Mouse (Mus musculus): ENCODE data around the gene Lrrc4b. TPM values are rescaled to one million over a fixed set of nuclear protein-coding genes. Genes with fewer than 3 reads are reported as not detected.

Gene Lrrc4b
- total RNA-seq, 1 experiment = 0.18 TPM

DNA sequence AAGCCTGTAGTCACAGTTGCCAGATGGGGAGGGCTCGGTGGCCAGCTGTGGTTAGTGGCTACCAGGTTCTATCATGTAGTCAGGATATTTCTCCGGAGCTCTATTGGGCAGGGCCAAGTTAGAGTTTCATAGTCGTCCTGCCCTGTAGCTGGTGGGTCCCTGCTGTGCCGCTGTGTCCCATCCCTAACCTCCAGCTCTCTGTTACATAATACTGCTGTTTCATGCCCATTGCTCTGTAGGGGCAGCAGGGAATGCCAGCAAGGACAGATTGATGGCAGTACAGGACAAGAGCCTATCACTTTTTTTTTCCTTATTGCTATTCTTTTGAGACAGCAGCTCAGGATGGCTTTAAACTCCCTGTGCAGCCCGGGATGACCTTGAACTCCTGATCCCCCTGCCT lies 7.0 kb downstream of the Lrrc4b start:
- Histone ChIP-seq H3K4me3 (ENCODE audit: insufficient read depth in 1 of 2, low read depth in 1 of 2, low read length in 2 of 2, poor library complexity in 1 of 2, severe bottlenecking in 1 of 2) (no peak overlapping the region), H3K9ac (ENCODE audit: insufficient read depth, low read depth, low read length, poor library complexity, severe bottlenecking) (no peak overlapping the region), H3K36me3 (ENCODE audit: control insufficient read depth, insufficient read depth, low read length, poor library complexity, severe bottlenecking) (no peaks in the 10 kb centered on the region), H3K27ac (ENCODE audit: insufficient read depth, low read depth, low read length, poor library complexity, severe bottlenecking) (no peak overlapping the region), H3K9me3 (ENCODE audit: control insufficient read depth, insufficient read depth, low read depth, low read length) (no peaks in the 10 kb centered on the region), H3K4me1 (ENCODE audit: control insufficient read depth in 2 of 2, insufficient read depth in 2 of 2, low read length in 2 of 2, poor library complexity in 1 of 2) (peaks cover 3 to 4% of the 10 kb centered on the region in 2 experiments; a peak in 1 of 4 replicates)
- TF ChIP-seq HCFC1 (IDR thresholded peaks at IDR 0.05; ENCODE audit: borderline replicate concordance, insufficient read depth, low read length) (no peak), CHD2 (IDR thresholded peaks at IDR 0.05; ENCODE audit: low read depth, low read length) (no peak), ZNF384 (IDR thresholded peaks at IDR 0.05; ENCODE audit: low read depth, low read length) (no peak), MAFK (IDR thresholded peaks at IDR 0.05; ENCODE audit: insufficient read depth, low read depth, low read length) (no peak), ZC3H11A (IDR thresholded peaks at IDR 0.05; ENCODE audit: borderline replicate concordance, low read depth, low read length) (no peak)
- in situ Hi-C loops (cut with MboI; ENCODE audit: low sequenced_read_pairs in 2 of 2, unreplicated experiment in 2 of 2) = loop anchor here in 1 of 2 experiments (25.0 kb wide), 1 partner anchor 173 kb away; the partner anchor contains the start of genes Acp4 and Gm15517
- DNase-seq (ENCODE audit: low read depth, low spot score) = no peak

DNA sequence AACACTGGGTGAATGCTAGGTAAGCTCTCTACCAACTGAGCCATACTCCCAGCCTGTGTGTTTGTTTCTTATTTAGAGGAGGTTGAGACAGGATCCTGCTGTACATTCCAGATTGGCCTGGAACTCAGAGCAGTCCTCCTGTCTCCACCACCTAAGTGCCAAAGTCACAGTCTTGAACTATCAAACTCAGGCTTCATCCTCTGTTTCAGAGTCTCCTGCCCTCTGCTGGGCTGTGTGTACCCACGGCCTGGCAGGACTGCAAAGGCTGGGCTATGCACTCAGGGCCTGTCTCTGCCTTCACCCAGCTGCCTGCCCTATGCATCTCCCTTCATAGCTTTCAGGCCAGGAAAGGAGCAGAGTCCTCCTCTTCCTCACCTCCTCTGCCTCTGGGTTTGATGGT lies 7.4 kb downstream of the Lrrc4b start:
- in situ Hi-C loops (cut with MboI; ENCODE audit: low sequenced_read_pairs in 2 of 2, unreplicated experiment in 2 of 2) = loop anchor here in 1 of 2 experiments (25.0 kb wide), 1 partner anchor 174 kb away; the partner anchor contains the start of genes Acp4 and Gm15517
- H3K4me3 ChIP-seq (ENCODE audit: insufficient read depth in 1 of 2, low read depth in 1 of 2, low read length in 2 of 2, poor library complexity in 1 of 2, severe bottlenecking in 1 of 2) = no peak overlapping the region
- H3K27ac ChIP-seq (ENCODE audit: insufficient read depth, low read depth, low read length, poor library complexity, severe bottlenecking) = no peak overlapping the region
- no peaks in the 10 kb centered on the region for H3K36me3 ChIP-seq (ENCODE audit: control insufficient read depth, insufficient read depth, low read length, poor library complexity, severe bottlenecking)
- H3K9ac ChIP-seq (ENCODE audit: insufficient read depth, low read depth, low read length, poor library complexity, severe bottlenecking) = no peak overlapping the region
- H3K4me1 ChIP-seq (ENCODE audit: control insufficient read depth in 2 of 2, insufficient read depth in 2 of 2, low read length in 2 of 2, poor library complexity in 1 of 2) = peaks cover 3 to 4% of the 10 kb centered on the region in 2 experiments; a peak in 1 of 4 replicates
- TF ChIP-seq MAFK (IDR thresholded peaks at IDR 0.05; ENCODE audit: insufficient read depth, low read depth, low read length) (no peak), ZNF384 (IDR thresholded peaks at IDR 0.05; ENCODE audit: low read depth, low read length) (no peak), ZC3H11A (IDR thresholded peaks at IDR 0.05; ENCODE audit: borderline replicate concordance, low read depth, low read length) (no peak), CHD2 (IDR thresholded peaks at IDR 0.05; ENCODE audit: low read depth, low read length) (no peak), HCFC1 (IDR thresholded peaks at IDR 0.05; ENCODE audit: borderline replicate concordance, insufficient read depth, low read length) (no peak)
- DNase-seq (ENCODE audit: low read depth, low spot score) = no peak
- no peaks in the 10 kb centered on the region for H3K9me3 ChIP-seq (ENCODE audit: control insufficient read depth, insufficient read depth, low read depth, low read length)

DNA sequence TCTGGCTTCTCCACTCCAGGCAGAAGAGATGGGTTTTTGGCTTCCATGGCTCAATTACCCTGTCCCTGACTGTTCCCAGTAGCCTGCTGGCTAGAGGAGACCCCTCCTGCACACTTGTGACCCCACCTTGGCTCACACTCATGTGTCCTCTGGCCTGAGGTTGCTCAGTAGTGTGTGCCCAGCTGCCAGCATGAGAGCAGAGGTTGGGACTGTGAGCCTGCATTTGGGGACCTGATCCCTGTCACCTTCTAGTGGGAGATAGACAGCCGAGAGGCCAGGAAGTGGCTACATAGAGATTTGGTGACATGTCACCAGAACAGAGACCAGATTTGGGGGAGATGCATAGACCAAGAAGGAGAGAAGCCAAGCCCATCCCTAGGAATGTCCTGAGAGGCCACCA lies 8.4 kb downstream of the Lrrc4b start:
- Histone ChIP-seq H3K9me3 (ENCODE audit: control insufficient read depth, insufficient read depth, low read depth, low read length) (no peaks in the 10 kb centered on the region), H3K9ac (ENCODE audit: insufficient read depth, low read depth, low read length, poor library complexity, severe bottlenecking) (no peak overlapping the region), H3K4me1 (ENCODE audit: control insufficient read depth in 2 of 2, insufficient read depth in 2 of 2, low read length in 2 of 2, poor library complexity in 1 of 2) (peaks cover 4 to 5% of the 10 kb centered on the region in 2 experiments; a peak in 2 of 4 replicates), H3K36me3 (ENCODE audit: control insufficient read depth, insufficient read depth, low read length, poor library complexity, severe bottlenecking) (no peaks in the 10 kb centered on the region), H3K27ac (ENCODE audit: insufficient read depth, low read depth, low read length, poor library complexity, severe bottlenecking) (no peak overlapping the region), H3K4me3 (ENCODE audit: insufficient read depth in 1 of 2, low read depth in 1 of 2, low read length in 2 of 2, poor library complexity in 1 of 2, severe bottlenecking in 1 of 2) (no peak overlapping the region)
- no peak for TF ChIP-seq MAFK (IDR thresholded peaks at IDR 0.05; ENCODE audit: insufficient read depth, low read depth, low read length)
- no peak for TF ChIP-seq CHD2 (IDR thresholded peaks at IDR 0.05; ENCODE audit: low read depth, low read length)
- TF ChIP-seq ZC3H11A (IDR thresholded peaks at IDR 0.05; ENCODE audit: borderline replicate concordance, low read depth, low read length) = no peak
- TF ChIP-seq HCFC1 (IDR thresholded peaks at IDR 0.05; ENCODE audit: borderline replicate concordance, insufficient read depth, low read length) = no peak
- TF ChIP-seq ZNF384 (IDR thresholded peaks at IDR 0.05; ENCODE audit: low read depth, low read length) = no peak
- in situ Hi-C loops (cut with MboI; ENCODE audit: low sequenced_read_pairs in 2 of 2, unreplicated experiment in 2 of 2) = loop anchor here in 1 of 2 experiments (25.0 kb wide), 1 partner anchor 175 kb away; the partner anchor contains the start of genes Acp4 and Gm15517
- DNase-seq (ENCODE audit: low read depth, low spot score) = no peak

DNA sequence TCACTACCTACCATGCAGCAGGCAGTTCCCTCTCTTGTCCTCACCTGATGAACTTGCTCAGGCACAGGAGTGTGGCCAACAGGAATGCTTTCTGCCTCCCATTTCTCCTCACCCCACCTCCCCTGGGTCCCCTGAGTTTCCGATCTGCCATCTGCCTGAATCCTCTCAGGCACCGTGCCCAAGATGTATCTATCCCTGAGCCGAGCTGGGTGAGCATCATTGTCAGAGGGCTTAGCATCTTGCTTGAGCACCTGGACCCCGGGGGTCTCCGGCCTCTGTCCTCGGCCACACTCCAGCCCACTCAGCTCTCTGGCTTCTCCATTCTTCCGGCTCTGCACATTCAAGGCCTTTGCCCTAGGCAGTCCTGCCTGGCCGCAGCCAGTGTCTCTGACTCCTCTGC lies 9.1 kb downstream of the Lrrc4b start:
- no peaks in the 10 kb centered on the region for H3K9me3 ChIP-seq (ENCODE audit: control insufficient read depth, insufficient read depth, low read depth, low read length)
- no peak for TF ChIP-seq HCFC1 (IDR thresholded peaks at IDR 0.05; ENCODE audit: borderline replicate concordance, insufficient read depth, low read length)
- no peak for TF ChIP-seq ZNF384 (IDR thresholded peaks at IDR 0.05; ENCODE audit: low read depth, low read length)
- TF ChIP-seq MAFK (IDR thresholded peaks at IDR 0.05; ENCODE audit: insufficient read depth, low read depth, low read length) = no peak
- TF ChIP-seq CHD2 (IDR thresholded peaks at IDR 0.05; ENCODE audit: low read depth, low read length) = no peak
- no peak for TF ChIP-seq ZC3H11A (IDR thresholded peaks at IDR 0.05; ENCODE audit: borderline replicate concordance, low read depth, low read length)
- H3K4me3 ChIP-seq (ENCODE audit: insufficient read depth in 1 of 2, low read depth in 1 of 2, low read length in 2 of 2, poor library complexity in 1 of 2, severe bottlenecking in 1 of 2) = no peak overlapping the region
- in situ Hi-C loops (cut with MboI; ENCODE audit: low sequenced_read_pairs in 2 of 2, unreplicated experiment in 2 of 2) = loop anchor here in 1 of 2 experiments (25.0 kb wide), 1 partner anchor 176 kb away; the partner anchor contains the start of genes Acp4 and Gm15517
- no peak overlapping the region for H3K9ac ChIP-seq (ENCODE audit: insufficient read depth, low read depth, low read length, poor library complexity, severe bottlenecking)
- no peaks in the 10 kb centered on the region for H3K36me3 ChIP-seq (ENCODE audit: control insufficient read depth, insufficient read depth, low read length, poor library complexity, severe bottlenecking)
- H3K27ac ChIP-seq (ENCODE audit: insufficient read depth, low read depth, low read length, poor library complexity, severe bottlenecking) = no peak overlapping the region
- DNase-seq (ENCODE audit: low read depth, low spot score) = no peak
- peaks cover 4 to 8% of the 10 kb centered on the region in 2 experiments; a peak in 2 of 4 replicates for H3K4me1 ChIP-seq (ENCODE audit: control insufficient read depth in 2 of 2, insufficient read depth in 2 of 2, low read length in 2 of 2, poor library complexity in 1 of 2)
